Mouse (Mus musculus) thymus, adult 2 months (tissue): ENCODE results near the gene Rap1gap2.

Experiments
- CTCF ChIP-seq: fragments of 200-500 bp; IDR thresholded peaks from 2 replicates; pipeline ENCODE4 v1.5.1; 2012; ENCODE audit warnings: mild to moderate bottlenecking, control low read depth, low read length, moderate library complexity, borderline replicate concordance; ENCODE audit not compliant: control insufficient read depth, poor library complexity, insufficient read depth; ENCODE audit errors: extremely low read depth
- POLR2A ChIP-seq: fragments of 200-500 bp; IDR thresholded peaks from 2 replicates; pipeline ENCODE4 v1.6.1; 2012; ENCODE audit warnings: mild to moderate bottlenecking, low read length, control low read depth, moderate library complexity; ENCODE audit not compliant: control insufficient read depth, poor library complexity, insufficient read depth; ENCODE audit errors: extremely low read depth

DNA sequence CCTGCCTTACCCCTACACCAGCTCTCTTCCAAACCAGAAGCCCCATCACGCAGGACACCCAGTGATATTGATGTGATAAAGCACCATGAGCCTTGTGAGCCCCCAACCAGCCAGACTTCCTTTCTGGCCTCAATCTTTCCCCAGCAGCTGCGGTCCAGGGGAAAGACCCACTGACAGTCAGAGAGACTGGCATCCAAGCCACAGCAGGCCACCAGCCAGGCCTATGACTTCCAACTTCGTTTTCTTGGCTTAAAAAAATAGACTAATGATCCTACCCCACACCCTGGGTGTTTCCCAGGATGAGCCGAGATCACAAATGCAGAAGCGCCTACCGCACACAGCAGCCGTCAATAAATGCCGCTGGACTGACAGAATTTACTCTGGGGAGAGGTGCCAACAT lies 151.1 kb downstream of the Rap1gap2 start:
- no peak for TF ChIP-seq CTCF
- no peak for TF ChIP-seq POLR2A
